Mouse (Mus musculus): ENCODE data around the gene Dnajb12.

- TF ChIP-seq TBP (IDR thresholded peaks at IDR 0.05; ENCODE audit: low read depth, low read length), result no peak
- peak in 1 of 2 experiments; percentile 32; a peak in 2 of 4 replicates for TF ChIP-seq EP300 (IDR thresholded peaks at IDR 0.05; ENCODE audit: low read depth in 1 of 2, low read length in 2 of 2)
- TF ChIP-seq HCFC1 (IDR thresholded peaks at IDR 0.05; ENCODE audit: low read depth, low read length), result peak; percentile 45; the same call in 1 of the 2 replicates
- TF ChIP-seq MAX (IDR thresholded peaks at IDR 0.05; ENCODE audit: low read length), result peak; percentile 93
- TF ChIP-seq CHD1 (IDR thresholded peaks at IDR 0.05; ENCODE audit: low read depth, low read length), result no peak
- no peak for TF ChIP-seq MAFK (IDR thresholded peaks at IDR 0.05; ENCODE audit: borderline replicate concordance, low read depth, low read length)
Observed at GRCm38 (mm10) chr10:59920810-59921681, 41.7 kb downstream of the Dnajb12 start.

Data from MEL (cell line).